Mouse (Mus musculus): ENCODE measurements at regions not wholly inside any gene's neighbourhood (a gene's known extent, or its start where the extent isn't known, plus 50 kb on each side); places are given as distances from the start of the nearest gene placed in this dataset.

DNA sequence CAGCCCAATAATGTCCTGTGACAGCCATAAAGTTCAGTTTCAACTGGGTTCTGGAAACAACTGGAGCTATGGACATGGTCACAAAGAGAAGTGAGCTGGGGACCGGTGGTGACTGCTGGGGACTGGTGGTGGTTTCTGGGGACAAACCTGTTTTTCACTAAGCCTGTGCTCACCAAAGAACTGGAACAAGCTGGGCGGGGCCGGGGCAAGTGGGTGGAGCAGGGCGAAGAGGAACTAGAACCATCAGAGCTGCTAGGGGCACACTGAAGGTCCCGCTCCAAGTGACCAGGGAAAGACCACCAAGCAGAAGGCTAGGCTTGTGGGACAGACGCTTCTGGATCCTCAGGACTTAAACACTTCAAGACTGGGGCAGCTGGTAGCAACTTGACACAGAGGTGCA lies 424.7 kb downstream of the Ptpru start:
- no peak for TF ChIP-seq CTCF (IDR thresholded peaks at IDR 0.05; ENCODE audit: control insufficient read depth, insufficient read depth, insufficient replicate concordance, low read depth, low read length)
- no peak for TF ChIP-seq POLR2A (IDR thresholded peaks at IDR 0.05; ENCODE audit: control insufficient read depth, low read depth, low read length)

All from testis, adult 2 months (tissue).